8 mouse cellular contexts compared by ENCODE assay signal in the genomic region with DNA sequence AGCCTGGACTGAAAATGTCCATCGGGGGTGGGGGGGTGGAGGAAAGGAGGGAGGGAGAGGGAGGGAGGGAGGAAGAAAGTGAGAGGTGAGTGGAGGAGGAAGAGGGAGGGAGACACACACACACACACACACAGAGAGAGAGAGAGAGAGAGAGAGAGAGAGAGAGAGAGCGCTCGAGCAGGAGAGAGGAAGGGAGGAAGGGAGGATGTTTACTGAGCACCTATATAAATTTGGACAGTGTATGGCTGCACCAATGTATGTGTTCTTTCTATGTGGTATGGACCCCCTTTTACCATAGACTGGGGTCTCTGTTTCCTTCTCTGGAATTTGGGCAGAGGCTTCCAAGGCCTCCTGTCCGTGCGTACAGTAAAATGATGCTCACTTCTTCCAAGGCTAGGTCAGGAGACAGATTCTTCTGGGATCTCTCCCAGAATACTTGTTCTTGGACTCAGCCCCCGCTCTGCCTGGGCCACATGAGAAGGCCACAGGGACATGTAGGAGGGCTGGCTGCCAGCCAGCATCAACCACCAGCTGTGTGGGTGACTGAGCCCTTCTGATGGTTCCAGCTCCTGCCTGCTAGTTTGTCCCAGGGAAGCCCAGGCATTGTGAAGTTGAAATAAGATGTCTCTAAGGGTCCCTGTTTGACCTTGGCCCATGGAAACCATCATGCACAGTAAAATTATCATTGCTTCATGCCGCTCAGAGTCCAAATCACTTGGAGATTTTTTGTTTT.
DNase-seq lines count a peak whose midpoint lies in the region.

No protein-coding gene starts in this region.

- intact Hi-C loops in left cerebral cortex, postnatal 36 days (cut with DNase I): no loop called here

- 73% methylated on average over 7 of the region's 7 CpGs for WGBS in heart, embryonic 10.5 days
- WGBS in hindbrain, embryonic 10.5 days: 72% methylated on average over 7 of the region's 7 CpGs

- no peak overlapping the region for H3K27ac ChIP-seq in heart, embryonic 10.5 days
- no peak overlapping the region for H3K27ac ChIP-seq in hindbrain, embryonic 10.5 days

- no peak overlapping the region for H3K4me3 ChIP-seq in heart, embryonic 10.5 days
- H3K4me3 ChIP-seq in hindbrain, embryonic 10.5 days: no peak overlapping the region

- DNase-seq in heart, adult 11 months: peak; percentile 90
- DNase-seq in heart, embryonic 10.5 days (ENCODE audit: low spot score): no peak
- DNase-seq in Muller cell, postnatal 12 days (ENCODE audit: inconsistent ontology term): peak; percentile 49
- DNase-seq in gastrocnemius, postnatal 25 days: peak; percentile 75
- peak; percentile 38 to 41 for DNase-seq in left cerebral cortex, postnatal 36 days (ENCODE audit: low spot score in 2 of 2)
- DNase-seq in hindbrain, embryonic 10.5 days (ENCODE audit: low spot score): no peak
- no peak for DNase-seq in thymus, postnatal 4 days
- DNase-seq in thymus, postnatal 36 days: no peak

- peaks cover 15% of the 10 kb centered on the region; the same call in 1 of the 2 replicates for H3K27me3 ChIP-seq in heart, embryonic 10.5 days (ENCODE audit: insufficient read depth, poor library complexity, severe bottlenecking)
- H3K27me3 ChIP-seq in hindbrain, embryonic 10.5 days (ENCODE audit: insufficient read depth, poor library complexity, severe bottlenecking): peaks cover 15% of the 10 kb centered on the region; the same call in 1 of the 2 replicates

- H3K36me3 ChIP-seq in heart, embryonic 10.5 days: no peaks in the 10 kb centered on the region
- H3K36me3 ChIP-seq in hindbrain, embryonic 10.5 days: no peaks in the 10 kb centered on the region

- H3K4me1 ChIP-seq in heart, embryonic 10.5 days: no peaks in the 10 kb centered on the region
- no peaks in the 10 kb centered on the region for H3K4me1 ChIP-seq in hindbrain, embryonic 10.5 days (replicated peaks)

- no peaks in the 10 kb centered on the region for H3K9me3 ChIP-seq in heart, embryonic 10.5 days
- no peaks in the 10 kb centered on the region for H3K9me3 ChIP-seq in hindbrain, embryonic 10.5 days

Comparison
In these comparisons a context has a peak if more than half of its experiments do, and no peak if none do; other contexts are left out.
1. DNase-seq: peak in heart, adult 11 months (single experiment), Muller cell, postnatal 12 days (single experiment), gastrocnemius, postnatal 25 days (single experiment) and left cerebral cortex, postnatal 36 days (2 of 2); none in heart, embryonic 10.5 days (single experiment), hindbrain, embryonic 10.5 days (single experiment), thymus, postnatal 4 days (single experiment) and thymus, postnatal 36 days (0 of 2).